Mouse (Mus musculus) kidney, adult 2 months (tissue): ENCODE results near the gene Rad50.

ENCODE experiments used
- CTCF ChIP-seq: fragments of 200-500 bp; conservative IDR thresholded peaks from 2 replicates; pipeline ENCODE4 v1.5.1; 2011; ENCODE audit warnings: low read depth, mild to moderate bottlenecking, control low read depth, low read length, moderate library complexity, mixed read lengths; ENCODE audit not compliant: insufficient read depth, insufficient read length
- POLR2A ChIP-seq: fragments of 200-500 bp; IDR thresholded peaks from one replicate; pipeline ENCODE4 v1.6.1; 2011; ENCODE audit warnings: low read depth, low read length, control low read depth

- TF ChIP-seq CTCF (no peak), POLR2A (no peak)
Observed at GRCm38 (mm10) chr11:53749716-53750352, 42.7 kb upstream of the Rad50 start.
